Comparison of ENCODE assay signal across 24 mouse cellular contexts in the genomic region with DNA sequence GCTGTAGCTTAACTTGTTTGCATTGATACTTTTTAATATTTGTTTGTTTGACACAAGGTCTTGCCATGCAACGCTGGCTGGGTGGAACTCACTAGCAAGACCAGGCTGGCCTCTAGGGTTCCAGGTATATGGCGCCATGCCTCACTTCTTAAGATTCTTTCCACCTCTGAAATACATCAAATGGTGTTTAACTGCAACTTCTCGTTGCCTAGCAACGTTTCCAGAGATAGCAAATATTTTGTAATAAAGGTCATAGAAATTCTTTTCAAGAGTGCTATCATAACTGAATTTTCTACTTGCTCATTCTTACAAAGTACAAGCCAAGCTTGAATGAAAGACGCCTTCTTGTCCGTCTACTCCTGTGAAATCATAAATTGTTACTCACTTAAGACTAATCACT.
"Had no signal": no experiment of that assay in that cellular context is flagged by ENCODE, and none has a peak within 500 bp of the region (broad histone marks: within the 10 kb centered on the region; RNA-seq: fewer than 3 reads in every experiment).

No protein-coding gene starts in this region.

- H3K27ac ChIP-seq: heart, embryonic 10.5 days; hindbrain, embryonic 12.5 days; hindbrain, embryonic 14.5 days; kidney, embryonic 15.5 days; kidney, postnatal 0 days; limb, embryonic 13.5 days; limb, embryonic 15.5 days had no signal

- H3K4me2 ChIP-seq: heart, embryonic 12.5 days; hindbrain, embryonic 12.5 days; hindbrain, embryonic 14.5 days; kidney, embryonic 15.5 days; limb, embryonic 13.5 days; limb, embryonic 15.5 days had no signal

- H3K27me3 ChIP-seq: heart, embryonic 12.5 days; hindbrain, embryonic 12.5 days; kidney, embryonic 15.5 days; limb, embryonic 13.5 days; limb, embryonic 15.5 days had no signal

- H3K4me1 ChIP-seq: heart, embryonic 10.5 days; heart, embryonic 12.5 days; hindbrain, embryonic 12.5 days; kidney, embryonic 15.5 days; limb, embryonic 13.5 days; limb, embryonic 15.5 days had no signal

- H3K9me3 ChIP-seq: heart, embryonic 10.5 days; heart, embryonic 12.5 days; hindbrain, embryonic 12.5 days; kidney, embryonic 15.5 days; limb, embryonic 13.5 days; limb, embryonic 15.5 days had no signal

- H3K4me3 ChIP-seq: heart, embryonic 10.5 days; heart, embryonic 12.5 days; hindbrain, embryonic 12.5 days; kidney, embryonic 15.5 days; limb, embryonic 13.5 days; limb, embryonic 15.5 days had no signal

- DNase-seq: forebrain, postnatal 0 days; gastrocnemius, postnatal 14 days; gastrocnemius, postnatal 36 days; heart, adult 18-20 months; heart, postnatal 14 days; heart, postnatal 36 days; kidney, adult 11 months; kidney, adult 2 months; kidney, adult 9 months; kidney, postnatal 14 days; kidney, postnatal 36 days; layer of hippocampus, adult 9-11 months; layer of hippocampus, postnatal 36 days; left cerebral cortex, postnatal 4 days had no signal

- H3K9ac ChIP-seq: forebrain, postnatal 0 days; heart, embryonic 12.5 days; hindbrain, embryonic 12.5 days; hindbrain, embryonic 14.5 days; kidney, embryonic 15.5 days; limb, embryonic 13.5 days; limb, embryonic 15.5 days had no signal

- ATAC-seq: forebrain, postnatal 0 days; hindbrain, embryonic 16.5 days; intestine, embryonic 16.5 days had no signal
